Mouse (Mus musculus) liver, postnatal 0 days (tissue): Measurements from ENCODE around the gene Larp1b.

ENCODE experiments used
- CTCF ChIP-seq: sonication (generic); IDR thresholded peaks from 2 replicates; pipeline ENCODE4 v1.5.1; 2016; ENCODE audit warnings: antibody characterized with exemption, low read depth
- EP300 ChIP-seq: IDR thresholded peaks from 2 replicates; pipeline ENCODE4 v1.6.1; 2016; ENCODE audit warnings: antibody characterized with exemption, low read depth, mild to moderate bottlenecking

GRCm38 (mm10) chr3:40949903-40950600 is 424 bp downstream of the Larp1b start:
- no peak for TF ChIP-seq CTCF
- TF ChIP-seq EP300, result no peak
